Mouse (Mus musculus): Measurements from ENCODE around the gene Unc45a.
"Not testable (repeated sequence)": the region's sequence is repeated elsewhere in the genome, so short reads cannot be mapped to it uniquely, and the experiment has no call there.

Gene Unc45a

DNA sequence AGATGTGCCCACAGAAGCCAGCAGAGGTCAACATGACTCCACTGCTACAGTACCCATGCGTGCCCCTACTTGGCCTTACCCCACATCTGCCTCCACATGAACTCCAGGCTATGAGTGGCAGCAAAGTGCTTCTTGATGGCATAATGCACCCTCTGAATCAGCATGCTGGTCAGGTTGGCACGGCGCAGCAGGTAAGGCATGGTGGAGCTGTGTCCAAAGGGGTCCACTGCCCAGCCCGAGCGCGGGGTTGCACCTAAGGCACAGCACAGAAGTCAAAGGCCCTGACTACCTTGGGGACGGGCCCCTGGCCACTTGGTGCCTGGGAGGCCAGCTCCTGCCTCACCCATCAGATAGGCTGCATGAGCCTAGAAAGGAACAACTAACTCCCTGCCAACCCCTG lies 26.4 kb upstream of the Unc45a start:
- no peak for DNase-seq

DNA sequence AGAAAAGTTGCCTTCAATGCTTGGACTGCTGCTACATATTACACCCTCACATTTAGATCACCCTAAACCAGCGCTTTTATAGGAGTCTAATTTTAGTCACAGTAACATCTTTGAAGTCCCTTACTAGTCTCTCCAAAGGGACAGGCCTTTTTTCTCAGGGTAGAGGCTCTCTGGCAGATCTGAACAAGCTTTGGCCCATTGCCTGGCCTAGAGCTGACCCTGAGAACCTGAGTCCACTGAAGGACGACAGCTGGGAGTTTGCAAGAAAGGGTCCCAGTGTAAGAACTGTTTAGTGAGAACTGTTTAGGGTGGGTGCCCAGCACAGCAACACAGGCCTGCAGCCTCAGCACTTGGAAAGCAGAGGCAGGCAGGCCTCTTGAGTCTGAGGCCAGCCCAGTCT lies 25.0 kb upstream of the Unc45a start:
- DNase-seq: no peak

DNA sequence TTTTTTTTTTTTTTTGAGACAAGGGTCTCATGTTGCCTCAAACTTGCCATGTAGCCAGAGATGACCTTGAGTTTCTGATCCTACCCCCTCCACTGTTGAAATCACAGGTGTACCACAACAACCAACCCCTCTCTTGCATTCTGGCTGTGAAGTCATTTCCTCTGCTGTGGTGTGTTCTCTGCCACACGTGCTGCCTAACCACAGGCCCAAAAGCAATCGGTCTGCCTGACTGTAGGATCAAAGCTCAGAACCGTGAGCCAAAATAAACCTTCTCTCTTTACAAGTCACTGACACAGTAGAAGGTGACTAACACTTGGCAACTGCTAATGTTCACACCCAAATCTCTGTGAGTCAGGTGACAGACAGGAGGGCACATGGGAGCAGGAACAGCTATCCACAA lies 19.6 kb upstream of the Unc45a start:
- no peak for DNase-seq

DNA sequence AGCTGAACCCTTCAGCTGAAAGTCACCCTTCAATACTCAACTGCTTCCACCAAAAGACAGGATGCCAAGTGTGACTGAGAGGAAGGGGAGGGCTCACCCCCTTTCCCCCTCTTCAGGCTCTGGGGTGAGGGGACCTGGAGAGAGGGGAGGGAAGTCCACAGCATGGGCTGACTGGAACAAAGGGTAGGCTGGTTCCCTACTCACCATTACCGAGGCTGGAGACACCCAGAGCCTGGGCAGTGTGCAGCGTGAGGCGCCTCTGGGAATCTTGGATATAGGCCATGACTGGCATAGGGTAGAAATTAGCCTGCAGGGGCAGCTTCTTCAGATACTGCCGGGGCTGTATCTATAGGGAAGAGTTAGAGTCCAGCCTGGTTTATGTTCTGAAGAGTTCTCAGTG lies 17.2 kb upstream of the Unc45a start:
- no peak for DNase-seq

DNA sequence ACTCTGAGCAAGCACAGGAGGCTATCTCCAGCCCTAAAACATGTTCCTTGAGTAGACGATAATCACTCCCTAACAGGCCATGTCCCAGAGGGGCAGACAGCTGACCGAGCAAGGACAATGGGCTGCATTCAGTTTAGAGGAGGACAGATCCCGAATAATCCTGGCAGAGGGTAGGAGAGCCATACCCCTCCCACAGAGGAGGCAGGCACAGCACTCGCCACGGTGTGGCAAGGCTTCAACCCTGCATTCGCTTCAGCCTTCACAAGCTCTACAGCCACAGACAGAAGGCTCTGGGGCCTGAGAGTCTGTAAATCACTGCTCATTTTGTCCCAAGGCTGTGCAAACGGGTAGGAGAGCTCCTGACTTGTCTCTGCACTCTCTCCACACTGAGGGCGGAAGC lies 16.4 kb upstream of the Unc45a start:
- DNase-seq: no peak

DNA sequence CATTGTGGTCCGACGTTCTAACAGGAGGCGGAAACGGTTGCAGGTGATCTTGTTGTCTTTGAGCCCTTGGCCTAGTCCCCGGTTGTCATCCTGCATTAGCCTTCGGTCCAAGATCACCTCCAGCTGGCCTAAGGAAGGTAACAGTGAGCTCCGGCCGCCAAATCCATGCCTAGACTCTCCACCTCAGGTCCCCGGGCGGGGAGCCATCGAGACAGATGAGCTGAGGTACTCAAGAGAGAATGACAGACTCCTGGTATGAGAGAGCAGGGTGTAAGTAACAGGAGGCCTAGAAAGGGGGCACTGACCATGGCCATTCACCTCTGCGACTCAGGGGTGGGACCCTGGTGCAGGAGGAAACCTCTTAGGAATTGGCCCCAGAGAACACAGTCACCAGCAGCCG lies 15.5 kb upstream of the Unc45a start:
- DNase-seq: no peak

DNA sequence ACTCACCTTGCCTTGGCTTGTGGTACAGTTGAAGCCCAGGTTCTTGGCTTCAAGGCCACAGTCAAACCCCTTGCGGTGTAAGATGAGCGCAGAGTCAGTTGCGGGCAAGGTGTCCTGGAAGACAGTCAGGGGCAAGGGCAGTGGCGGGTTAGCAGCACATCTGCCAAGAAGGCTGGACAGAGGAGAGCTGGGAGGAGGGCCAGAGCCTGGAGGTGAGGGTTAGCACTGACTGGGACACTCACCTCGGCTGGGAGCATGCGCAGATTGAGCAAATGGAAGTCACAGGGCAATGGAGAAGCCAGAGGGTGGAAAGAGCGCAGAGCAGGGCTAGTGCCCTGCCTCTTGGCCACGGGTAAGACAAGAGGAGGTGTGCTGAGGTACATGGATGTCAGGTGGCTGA lies 12.1 kb upstream of the Unc45a start:
- no peak for DNase-seq

DNA sequence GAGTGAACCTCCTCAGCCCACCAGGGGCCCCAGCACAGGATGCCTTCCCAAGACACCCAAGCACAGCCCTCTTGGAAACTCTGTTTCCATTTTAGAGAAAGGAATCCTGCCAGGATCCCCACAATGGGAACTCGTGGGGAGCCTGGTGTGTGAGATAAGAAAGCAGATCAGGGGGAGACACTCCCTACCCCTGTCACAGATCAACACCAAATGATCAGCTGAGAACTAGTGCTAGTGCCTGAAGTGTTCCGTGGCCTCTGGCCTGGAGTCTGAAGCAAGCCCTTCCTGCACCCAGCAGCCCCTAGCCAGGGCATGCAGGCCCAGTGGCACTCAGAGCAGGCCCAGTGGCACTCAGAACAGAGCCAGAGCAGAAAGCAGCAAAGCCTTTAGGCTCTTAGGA lies 10.0 kb upstream of the Unc45a start:
- no peak for DNase-seq

DNA sequence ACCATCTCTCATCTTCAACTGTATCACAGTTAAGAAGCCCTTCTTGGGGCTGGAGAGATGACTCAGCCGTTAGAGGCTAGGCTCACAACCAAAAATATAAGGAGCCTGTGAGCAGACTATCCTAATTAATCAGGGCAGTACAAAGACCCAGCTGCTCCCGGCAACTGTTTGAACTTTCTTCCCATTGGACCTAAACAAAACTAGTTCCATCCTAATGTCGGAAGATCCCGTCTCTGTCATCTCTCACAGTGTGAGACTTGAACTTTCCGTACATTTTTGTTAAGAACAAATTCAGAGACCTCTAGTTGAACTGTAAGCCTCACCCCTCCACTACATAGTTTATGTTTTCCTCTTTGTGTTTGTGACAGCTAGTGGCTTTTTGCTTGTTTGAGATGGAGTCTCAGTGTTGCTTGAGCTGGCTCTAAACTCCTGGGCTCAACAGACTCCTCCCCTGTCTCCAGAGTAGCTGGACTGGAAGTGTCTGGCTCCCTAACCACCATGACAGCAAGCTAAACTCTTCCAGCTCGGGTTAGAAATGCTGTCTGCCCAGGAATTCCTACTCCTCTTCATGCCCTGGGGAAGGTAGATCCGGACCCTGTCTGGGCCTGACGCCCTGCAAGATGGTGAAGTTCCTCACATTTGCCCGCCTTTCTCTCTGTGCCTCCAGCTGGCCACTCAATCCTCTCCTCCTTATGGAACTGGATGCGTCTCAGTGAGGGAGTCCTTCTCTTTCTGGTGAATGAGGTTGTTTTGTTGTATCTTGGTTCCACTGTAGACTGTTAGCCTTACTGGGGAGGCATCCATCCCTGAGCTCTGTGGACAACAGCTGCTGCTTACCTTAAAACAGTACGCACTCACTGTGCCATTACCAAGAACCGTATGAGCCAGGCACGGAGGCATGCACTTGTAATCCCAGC lies 7.1 kb upstream of the Unc45a start:
- DNase-seq: no peak

DNA sequence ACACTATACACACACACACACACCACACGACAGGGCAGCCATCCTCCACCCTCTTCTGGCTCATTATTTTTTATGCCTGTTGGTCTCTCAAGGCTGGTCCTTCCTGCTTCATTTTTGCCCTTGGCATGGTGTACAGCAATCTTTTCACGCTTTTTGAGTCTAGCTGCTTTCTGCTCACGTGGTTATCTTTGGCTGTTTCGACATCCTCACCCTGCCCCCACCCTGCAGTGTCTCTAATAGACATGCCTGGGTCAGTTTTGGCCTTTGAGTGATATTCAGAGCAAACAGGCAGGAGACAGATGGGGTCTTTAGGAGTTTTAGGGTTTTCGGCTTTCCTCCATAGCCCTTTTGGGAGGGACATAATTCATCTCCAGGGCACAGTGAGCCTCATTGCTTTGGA lies 6.0 kb upstream of the Unc45a start:
- DNase-seq: no peak

DNA sequence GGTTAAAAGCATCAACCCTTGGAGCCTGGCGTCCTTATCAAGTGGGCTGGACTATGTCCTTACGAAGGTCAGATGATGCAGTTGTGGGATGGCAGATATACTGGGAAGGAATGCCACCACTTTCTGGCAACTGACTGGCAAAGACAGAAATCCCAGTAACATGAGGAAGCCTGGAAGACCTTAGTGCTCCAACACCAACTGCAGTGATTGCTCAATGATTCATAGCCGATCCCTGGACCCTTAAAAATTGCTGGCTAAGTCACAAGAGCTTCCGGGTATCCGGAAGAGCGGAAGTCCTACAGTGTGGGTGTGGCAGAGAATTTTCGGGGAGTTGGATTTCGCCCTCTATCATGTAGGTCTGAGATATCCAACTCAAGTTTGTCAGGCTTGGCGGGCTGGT lies 5.4 kb upstream of the Unc45a start:
- no peak for DNase-seq

DNA sequence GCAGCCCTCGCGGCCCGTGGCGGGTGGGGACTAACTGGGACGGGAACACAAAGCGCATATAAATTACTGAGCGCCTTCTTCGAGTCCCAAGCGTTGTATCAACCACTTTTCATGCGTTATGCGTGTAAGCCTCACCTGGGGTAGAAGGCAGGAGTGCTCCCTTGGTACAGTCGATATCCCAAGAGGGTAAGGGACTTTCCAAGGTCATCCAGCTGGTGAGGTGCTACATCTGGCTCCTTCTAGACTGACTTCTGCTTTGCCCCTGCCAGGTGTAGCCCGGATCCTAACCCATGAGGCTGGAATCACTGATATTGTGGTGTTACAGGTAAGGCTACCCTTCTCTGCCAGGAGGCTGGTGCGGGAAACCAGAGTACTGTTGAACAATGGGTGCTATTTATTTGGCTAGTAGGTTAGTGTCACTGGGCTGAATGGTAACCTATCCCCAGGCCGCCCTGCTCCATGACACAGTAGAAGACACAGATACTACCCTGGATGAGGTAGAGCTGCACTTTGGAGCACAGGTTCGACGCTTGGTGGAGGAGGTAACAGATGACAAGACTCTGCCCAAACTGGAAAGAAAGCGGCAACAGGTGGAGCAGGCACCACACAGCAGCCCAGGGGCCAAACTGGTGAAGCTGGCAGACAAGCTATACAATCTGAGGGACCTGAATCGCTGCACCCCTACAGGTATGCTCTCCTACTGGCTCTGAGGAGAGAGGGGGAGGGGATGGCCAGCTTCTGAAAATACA lies 2.6 kb upstream of the Unc45a start:
- DNase-seq: no peak

DNA sequence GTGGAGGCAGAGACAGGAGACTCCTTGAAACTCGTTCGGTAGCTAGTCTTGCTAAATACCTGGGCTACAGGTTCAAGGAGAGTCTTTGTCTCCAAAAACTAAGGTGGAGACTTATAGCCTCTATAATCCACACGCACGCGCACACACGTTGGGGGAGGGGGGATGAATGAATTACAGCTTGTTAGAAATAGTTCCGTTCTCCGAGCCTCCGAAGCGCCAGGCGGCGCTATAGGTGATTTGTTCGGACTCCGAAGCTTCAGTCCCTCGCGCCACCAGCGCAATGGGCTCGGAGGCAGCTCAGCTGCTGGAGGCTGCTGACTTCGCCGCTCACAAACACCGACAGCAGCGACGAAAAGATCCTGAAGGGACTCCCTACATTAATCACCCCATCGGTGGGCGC lies 2.1 kb upstream of the Unc45a start, which contains the start of gene Hddc3:
Gene Hddc3, plus strand, starts transcription at position 247 of the 400 bp plus-strand sequence.
- peak; percentile 99 for DNase-seq

DNA sequence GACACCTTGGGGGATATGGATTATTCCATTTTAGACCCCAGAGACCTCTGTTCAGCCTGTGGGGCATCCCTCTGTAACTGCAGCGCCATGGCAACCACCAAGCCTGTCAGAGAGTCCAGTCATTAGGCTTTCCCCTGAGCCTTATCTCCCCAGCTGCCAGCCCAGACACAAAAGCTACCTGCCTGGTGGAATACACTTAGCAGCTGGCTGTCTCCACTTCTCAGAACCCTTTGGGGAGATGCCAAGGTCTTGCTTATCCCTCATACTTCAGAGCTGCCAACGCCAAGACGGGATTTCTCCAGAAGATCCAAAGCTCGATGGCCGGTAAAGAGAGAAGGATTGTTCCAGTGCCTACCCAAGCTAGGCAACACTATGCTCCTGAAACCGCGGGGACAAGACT lies 988 bp upstream of the Unc45a start:
- DNase-seq: no peak

DNA sequence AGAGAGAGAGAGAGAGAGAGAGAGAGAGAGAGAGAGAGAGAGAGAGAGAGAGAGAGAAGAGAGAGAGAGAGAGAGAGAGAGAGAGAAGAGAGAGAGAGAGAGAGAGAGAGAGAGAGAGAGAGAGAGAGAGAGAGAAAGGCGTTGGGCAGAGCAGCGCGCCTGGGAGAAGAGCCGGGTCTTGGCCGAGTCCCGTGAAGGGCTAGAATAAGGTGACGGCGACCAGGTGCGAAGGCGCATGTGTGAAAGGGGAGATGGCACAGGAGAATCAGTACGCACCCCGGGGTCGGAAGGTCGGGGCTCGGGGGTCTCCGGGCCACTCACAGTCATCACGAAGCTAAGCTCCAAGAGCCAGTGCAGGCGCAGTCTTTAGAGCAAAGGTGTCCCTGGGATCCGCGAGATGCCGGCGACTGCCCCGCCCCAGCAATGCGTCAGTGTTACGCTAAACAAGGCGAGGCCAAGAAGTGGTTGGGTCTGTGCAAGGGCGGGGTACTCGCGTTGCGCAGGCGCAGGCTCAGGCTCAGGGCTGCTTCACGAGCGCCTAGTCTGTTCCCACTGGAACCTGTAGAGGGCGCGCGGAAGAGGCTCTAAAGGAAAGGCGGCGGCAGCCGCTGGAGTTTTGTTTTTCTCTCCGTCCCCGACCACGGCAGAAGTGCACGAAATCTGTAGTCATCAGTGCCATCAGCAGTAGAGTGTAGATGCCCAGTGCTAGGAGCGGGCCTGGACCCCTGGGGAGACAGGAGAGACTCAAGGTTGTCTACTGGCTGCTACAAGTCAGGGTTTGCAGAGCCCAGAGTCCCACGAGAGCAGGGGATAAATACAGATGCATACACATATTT lies 794 bp downstream of the Unc45a start:
- peak; percentile 99 for DNase-seq

DNA sequence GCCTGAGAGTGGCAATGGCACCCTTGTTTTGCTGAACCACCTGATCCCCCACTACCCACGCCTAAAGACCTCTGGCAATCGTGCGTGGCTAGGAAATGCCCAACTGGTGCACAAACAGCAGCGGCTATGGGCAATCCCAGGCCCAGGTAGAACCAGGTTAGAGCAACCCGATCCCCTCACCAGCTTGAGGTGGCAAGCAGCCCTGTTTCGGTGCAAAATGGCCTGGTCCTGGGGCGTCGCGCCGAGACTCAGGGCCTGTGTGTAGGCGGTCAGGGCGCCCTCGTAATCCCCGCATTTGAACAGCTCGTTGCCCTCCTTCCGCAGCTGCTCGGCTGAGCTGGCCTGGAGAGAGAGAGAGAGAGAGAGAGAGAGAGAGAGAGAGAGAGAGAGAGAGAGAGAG lies 1.4 kb downstream of the Unc45a start:
- peak; percentile 38 for DNase-seq

DNA sequence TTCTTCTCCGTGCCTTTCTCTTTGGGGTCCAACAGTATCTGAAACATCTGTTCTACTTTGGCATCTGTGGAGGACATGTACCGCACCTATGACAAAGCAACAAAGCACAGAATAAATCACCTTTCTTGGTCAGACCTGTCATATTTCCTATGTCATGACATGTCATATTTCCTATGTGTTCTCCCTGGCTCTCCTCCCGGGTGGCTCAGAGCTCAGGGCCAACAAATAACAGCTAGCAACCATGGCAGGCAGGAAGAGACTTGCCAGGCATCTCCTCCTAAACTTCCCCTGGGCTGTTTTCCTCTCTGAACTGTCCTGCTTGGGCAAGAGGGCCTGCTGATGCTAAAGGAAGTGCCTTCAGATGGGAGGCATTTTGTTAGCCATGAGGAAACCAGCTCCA lies 3.9 kb downstream of the Unc45a start:
- DNase-seq: no peak

DNA sequence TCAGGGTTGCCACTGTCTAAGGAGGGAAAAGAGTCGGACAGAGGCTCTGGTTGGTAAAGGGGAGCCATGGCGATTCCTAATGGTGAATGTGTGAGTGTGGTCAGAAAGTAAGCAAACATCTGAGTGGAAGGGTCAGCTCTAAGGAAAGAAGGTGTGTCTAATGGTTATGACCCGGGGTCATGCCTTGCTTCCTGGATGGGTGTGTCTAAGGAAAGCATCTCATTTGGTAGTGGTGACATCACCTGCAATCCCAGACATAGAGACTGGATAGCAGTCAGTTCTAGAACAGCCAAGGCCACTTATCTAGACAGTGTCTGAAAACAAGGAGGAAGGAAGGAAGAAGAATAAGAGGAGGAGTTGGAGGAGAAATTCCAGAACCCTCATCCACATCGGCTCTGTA lies 6.0 kb downstream of the Unc45a start:
- DNase-seq: no peak

DNA sequence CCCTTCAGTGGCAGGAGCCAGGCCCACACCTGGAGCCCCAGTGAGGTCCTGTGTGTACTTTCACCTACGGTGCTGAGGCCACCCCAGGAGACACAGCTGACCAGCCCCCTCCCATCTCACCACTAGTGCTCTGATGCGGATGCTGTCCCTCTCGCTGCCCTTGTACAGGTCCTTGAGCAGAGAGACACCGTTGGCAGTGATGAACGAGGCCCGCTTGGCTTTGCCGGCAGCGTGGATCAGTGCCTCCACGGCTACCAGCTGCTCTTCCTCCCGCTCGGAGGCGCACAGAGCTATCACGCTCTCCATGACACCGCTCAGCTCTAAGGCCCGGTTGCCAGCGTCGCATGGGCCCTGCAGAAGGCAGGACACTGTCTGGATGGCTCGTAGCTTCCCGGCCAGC lies 9.4 kb downstream of the Unc45a start:
- no peak for DNase-seq

DNA sequence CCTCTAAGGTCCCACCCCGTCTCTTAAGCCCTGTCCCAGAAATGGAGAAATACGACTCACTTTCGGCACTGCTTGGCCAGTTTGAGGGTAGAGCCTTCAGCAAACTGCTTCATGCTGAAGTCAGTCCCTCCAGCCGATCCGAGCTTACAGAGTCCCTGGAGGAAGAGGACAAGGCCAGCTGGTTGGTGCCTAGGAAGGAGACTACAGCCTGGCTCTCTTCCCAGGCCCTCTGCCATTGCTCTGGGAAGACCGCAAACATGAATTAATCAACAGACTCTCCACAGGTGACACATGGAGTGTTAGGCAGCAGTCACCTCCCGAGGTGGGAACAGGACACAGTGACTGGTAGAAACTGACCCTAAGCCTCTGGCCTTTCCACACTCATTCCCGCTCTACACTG lies 10.5 kb downstream of the Unc45a start:
- DNase-seq: no peak

DNA sequence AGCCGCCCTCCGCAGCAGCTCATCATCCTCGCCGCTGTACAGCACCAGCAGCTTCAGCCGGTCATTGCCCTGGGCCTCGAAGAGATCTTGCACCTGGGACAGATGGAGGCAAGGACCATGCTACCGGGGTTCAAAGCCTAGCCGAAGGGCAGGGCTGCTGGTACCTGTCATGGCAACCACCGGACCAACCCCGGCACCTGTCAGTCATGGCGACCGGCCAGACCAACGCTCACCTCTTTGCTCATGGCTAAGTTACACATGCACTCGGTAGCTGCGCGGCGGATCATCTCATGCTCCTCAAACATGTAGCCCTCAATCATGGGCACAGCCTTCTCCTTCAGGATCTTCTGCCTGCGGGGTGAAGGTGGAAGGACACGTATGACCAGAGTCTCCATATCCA lies 14.7 kb downstream of the Unc45a start:
- DNase-seq: no peak

DNA sequence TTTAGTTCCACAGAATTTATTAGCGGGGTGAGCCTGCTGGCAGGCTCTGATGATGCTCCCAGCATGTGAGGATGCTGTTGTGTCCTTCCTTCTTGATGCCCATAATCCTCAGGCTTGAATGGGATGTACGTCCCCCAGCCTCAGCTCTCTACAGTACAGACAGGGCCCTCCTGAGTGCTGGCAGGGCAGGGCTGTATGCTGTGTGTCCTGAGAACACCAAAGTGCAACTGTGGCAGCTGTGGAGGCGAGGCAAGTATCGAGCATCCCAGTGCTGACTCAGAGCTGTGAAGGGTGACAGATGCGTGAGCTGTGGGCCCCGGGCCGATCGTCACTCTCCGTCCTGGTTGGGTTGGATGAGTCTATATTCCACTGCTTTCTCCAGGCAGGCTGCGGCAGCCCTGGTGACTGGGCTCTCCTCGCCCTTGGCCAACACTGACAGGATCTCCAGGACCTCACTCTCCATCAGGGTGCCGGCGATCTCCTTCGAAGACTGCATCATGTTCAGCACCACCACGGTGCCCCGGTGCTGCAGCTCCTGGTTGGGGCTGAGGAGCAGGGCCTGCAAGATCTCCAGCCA lies 15.4 kb downstream of the Unc45a start:
- DNase-seq: no peak

DNA sequence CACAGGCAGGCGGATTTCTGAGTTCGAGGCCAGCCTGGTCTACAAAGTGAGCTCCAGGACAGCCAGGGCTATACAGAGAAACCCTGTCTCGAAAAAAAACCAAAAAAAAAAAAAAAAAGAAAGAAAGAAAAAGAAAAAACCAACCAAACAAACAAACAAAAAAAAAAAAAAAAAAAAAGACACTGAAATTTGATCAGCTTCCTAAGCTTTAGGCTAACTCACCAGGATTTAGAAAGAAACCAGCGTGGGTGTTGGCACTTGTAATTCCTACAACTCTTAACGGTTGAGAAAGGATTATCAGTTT lies 16.0 kb downstream of the Unc45a start:
- not testable (repeated sequence) for DNase-seq
